Mouse (Mus musculus) urinary bladder, postnatal 0 days (tissue): ENCODE measurements around the gene Cnep1r1. TPM values are rescaled to one million over a fixed set of nuclear protein-coding genes. Genes with fewer than 3 reads are reported as not detected.

ENCODE experiments used
- microRNA-seq: library from miRNA; unstranded; fragments of <30 nt; microRNA quantifications from one replicate; pipeline ENCODE4, GENCODE M21; 2016
- polyA plus RNA-seq: library from polyadenylated mRNA; unstranded; fragments of >200 nt; fragmentation: Nextera tagmentation; extraction: Ambion mirVana; gene quantifications from 2 replicates; pipeline ENCODE4 v1.2.1, GENCODE M21; 2015

The Cnep1r1 gene
- polyA plus RNA-seq, result 39.7 and 44.2 TPM in 2 replicates

DNA sequence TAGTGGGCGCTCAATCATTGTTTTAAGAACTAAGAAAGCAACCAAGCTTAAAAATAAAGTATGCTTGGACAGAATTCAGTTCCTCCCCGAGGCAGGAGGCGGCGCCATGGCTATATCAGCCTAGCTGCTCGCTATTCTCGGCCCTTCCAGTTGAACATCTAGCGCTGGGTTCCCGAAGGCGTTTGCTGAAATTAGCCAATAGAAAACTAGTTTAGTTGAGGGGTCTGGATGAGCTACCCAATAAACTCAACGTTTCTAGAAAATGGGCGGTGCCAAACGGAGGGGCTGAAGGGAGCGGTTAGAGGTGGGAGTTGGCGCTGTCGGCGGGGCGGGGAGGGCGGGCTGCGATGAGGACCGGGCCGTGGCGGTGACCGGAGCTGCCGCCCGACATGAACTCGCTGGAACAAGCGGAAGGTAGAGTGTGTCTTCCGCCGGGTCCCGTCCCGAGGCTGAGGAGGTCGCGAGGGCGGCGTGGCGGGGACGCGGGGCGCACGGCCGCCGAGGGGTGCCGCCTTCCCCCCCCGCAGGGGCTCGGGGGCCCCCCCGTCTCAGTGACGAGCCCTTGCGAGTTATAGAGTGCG, at the start of gene Cnep1r1:
Gene Cnep1r1, plus strand, starts transcription at position 314 of the 581 bp plus-strand sequence.

DNA sequence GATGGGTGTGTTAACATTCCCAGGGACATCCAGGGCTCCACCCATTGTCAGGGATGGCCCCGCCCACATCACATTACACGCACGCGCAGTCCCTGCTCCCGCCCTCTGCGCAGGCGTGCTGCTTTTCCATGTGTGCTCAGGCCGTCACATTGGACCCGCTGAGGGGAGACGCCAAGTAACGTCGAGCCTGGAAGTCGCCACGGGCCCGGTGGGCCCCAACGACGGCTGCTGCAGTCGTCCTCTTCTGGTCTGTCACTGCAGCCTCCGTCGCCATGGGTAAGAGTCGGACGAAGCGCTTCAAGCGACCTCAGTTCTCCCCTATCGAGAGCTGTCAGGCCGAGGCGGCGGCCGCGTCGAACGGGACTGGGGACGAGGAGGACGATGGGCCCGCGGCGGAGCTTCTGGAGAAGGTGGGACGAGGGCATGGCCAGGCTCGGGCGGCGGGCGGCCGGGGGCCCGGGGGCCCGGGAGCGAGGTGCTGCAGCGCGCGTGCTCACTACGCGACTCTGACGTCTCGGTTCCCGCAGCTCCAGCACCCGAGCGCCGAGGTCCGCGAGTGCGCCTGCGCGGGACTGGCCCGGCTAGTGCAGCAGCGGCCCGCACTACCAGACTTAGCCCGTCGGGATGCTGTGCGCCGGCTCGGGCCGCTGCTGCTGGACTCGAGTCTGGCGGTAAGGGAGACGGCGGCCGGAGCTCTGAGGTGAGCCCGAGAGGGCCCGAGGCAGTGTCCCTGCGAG, 19.3 kb downstream of the Cnep1r1 start, which contains the start of gene Heatr3:
Gene Heatr3, plus strand, starts transcription at position 108 of the 737 bp plus-strand sequence.

Small RNA genes within 50 kb of the gene (microRNA-seq; reads per million reads assigned to microRNA genes)
- not detected for gene Mir7071

Other genes starting within 250 kb of the Cnep1r1 start
- 5.4 and 5.7 TPM in 2 replicates for gene Zfp423, start 159.2 kb upstream of the Cnep1r1 start, polyA plus RNA-seq
- gene Heatr3, start 19.1 kb downstream of the Cnep1r1 start, polyA plus RNA-seq, result 17.7 and 20.5 TPM in 2 replicates
- 3.6 and 4.1 TPM in 2 replicates for gene Tent4b, start 80.4 kb downstream of the Cnep1r1 start, polyA plus RNA-seq
- 3.7 and 6.3 TPM in 2 replicates for gene Adcy7, start 153.6 kb downstream of the Cnep1r1 start, polyA plus RNA-seq
- gene Brd7, start 243.4 kb downstream of the Cnep1r1 start, polyA plus RNA-seq, result 35.3 and 46.9 TPM in 2 replicates